Mouse (Mus musculus): ENCODE measurements around the gene Cnih3.

Cnih3 gene

DNA sequence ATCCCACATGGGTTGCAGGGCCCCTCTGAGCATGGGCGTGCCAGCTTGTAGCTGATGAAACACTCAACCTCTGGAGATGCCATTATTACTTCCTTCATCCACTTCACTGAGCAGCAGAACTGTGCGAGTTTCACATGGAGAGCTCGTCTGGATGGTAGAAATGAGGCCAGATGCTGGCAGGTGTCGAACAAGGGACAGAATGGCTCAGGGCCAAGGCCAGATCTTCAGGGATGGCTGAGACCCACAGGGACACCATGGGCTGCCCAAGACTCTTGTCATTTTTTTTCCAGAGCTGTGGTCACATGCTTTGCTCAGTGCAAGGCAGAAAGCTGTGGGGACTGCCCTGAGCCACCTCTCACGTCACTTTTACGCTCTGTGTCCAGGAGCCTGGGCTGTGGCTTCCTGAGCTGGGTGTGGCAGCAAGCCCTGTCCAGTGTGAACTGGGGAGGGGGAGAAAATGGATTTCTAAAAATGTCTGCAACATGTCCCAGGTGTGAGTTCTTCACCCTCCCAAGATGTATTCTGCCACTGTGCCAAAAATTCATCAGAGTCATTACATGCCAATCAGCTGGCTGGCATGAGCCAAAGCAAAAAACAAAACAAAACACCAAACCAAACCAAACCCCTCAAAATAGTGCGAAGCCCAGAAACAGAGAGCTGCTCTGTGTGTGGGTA lies 107.1 kb downstream of the Cnih3 start:
- no peak for DNase-seq

DNA sequence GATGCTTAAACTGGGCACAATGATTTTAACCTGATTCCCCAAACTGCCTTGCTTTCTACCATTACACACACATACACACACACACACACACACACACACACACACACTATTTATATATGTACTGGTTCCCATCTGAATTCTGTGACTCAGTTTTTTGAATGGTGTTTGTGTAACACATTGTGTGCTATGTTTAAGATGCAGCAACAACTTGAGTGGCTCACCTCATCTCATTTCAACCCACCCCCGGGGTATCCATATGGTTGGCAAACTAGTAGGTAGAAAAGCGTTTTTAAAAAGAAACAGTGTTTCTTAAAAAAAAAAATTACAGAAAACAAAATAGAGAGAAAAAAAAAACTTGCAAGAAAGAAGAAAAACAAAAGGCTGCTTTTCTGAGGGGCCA lies 107.9 kb downstream of the Cnih3 start:
- DNase-seq: no peak

DNA sequence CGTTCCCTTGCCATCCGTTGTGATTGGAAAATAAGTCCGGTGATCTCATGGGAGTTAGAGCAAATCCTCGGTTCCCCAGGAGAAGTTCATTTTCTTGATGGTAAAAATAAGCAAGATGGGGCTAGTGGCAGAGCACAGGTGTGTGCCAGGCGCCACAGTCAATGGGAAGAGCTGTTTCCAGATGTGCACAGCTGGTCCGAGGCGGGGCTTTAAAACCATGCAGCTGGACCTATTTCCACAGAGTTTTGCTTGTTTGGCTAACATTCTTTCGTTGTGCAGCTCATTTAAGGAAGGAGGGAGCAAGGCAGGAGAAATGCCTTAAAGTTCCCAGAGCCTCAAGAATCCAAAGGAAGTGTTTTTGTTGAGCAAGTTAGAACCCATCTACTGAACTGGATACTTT lies 109.1 kb downstream of the Cnih3 start:
- DNase-seq: no peak

DNA sequence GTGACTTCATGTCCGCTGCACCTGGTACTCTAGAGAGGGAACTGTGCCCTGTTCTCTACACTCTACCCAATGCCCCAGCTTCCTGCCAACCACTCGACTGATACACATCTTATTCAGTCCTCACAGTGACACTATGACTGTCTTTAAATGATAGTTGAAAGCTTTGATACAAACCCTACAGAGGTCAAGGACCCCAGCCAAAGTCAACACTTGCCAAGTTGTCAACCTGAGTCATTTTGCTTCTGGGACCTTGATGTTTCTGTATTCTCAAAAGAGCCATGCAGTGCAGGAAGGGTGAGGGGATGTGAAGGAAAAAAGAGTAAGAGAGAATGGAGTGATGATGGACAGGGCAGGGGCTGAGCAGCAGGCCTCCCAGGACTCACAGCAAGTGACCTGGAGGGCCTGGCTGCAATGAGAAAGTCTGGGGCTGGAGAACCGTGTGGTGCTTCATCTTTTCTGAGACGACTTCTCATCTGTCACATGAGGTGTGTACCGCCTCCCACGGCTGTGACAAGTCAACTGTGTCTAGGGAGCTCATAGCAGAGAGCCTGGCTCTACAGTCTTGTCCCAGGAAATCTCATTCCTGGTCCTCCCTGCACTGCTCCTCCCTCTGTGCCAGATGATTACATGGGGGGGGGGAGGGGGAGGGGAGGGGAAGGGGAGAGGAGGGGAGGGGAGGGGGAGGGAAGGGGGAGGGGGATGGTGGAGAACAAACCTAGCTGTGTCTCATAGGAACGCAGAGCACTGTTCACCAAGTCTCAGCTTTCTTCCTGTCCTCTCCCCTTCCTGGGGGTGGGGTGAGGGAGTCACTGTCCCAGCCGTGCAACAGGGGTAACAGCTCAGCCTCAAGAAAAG lies 109.8 kb downstream of the Cnih3 start:
- no peak for DNase-seq

DNA sequence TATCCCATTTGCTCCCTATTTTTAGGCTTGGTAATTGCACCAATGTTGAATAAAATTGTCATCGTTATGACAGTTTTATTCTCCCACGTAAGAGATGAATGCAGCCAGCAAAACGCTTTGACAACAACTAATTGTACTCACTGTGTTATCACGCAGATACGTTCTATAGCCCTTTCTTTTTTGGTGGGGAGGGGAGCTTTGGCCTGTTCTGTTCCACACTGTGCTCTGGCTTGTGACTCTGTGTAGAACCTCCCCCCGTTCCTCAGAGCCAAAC lies 110.4 kb downstream of the Cnih3 start:
- DNase-seq: no peak

DNA sequence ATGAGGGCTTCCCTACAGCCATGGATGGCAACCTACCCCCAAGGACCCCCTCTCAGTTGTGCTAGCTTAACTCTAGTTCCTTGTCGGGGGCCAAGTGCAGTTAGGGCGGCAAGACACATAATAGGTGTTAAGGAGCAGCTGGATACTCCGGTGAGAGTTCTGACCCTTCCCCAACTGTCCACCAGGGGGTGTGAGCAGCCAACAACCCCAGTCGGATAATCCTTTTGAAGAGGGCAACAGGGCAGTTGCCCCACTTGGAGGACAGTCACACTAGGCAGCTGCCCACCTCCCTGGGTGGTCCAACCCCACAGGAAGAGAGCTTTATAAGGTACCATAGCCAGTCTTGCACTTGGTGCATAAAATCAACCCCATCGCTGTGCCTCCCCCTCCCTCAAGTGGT lies 112.6 kb downstream of the Cnih3 start:
- no peak for DNase-seq

DNA sequence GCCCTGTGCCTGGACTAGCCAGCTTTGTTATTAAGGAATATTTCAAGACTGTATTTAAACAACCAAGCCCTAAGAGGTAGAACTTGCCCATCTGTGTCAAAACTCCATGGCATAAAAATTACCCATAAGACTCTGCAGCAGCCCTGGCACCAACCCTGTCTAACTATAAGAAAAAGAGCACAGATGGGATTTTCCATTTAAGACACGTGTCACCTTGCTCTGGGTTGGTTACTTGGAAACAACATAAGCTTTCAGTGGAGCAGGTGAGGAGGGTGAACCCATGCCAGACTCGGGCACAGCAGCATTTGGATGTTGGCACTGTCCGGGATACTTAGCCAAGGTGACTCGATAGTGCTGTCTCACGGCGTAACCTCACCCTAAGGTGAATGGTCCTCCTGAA lies 113.6 kb downstream of the Cnih3 start:
- no peak for DNase-seq

DNA sequence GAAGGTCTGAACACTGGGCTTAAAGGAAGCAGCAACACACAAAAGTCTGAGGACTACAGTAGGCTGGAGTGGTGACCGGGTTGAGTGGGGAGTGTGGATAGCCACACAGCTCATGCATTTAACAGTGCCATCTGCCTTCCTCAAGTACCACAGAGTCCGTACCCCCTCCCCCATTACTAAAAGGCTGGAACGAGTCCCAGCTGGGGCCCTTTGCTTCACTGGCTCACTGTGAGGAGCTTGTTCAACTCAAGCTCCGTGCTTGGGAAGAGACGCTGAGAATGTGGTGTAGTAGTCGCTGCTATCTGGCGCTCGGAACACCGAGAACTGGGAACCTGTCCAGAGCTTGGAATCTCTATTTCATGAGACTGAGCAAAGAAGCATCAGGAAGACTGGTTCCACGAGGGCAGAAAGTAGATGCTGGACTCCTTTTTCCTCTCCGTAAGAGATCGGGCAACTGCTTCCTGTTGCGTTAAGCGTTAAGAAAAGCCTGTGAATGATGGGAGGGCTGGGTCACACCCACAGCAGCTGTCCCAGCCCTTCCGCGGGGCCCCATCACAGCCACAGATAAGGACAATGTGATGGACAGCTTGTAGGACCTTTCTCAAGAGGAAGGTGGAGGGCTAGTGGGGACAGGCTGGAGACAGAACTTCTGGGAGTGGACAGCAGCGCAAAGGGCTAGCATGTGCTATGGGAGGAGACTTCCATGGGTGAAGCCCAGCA lies 114.3 kb downstream of the Cnih3 start:
- DNase-seq: no peak

DNA sequence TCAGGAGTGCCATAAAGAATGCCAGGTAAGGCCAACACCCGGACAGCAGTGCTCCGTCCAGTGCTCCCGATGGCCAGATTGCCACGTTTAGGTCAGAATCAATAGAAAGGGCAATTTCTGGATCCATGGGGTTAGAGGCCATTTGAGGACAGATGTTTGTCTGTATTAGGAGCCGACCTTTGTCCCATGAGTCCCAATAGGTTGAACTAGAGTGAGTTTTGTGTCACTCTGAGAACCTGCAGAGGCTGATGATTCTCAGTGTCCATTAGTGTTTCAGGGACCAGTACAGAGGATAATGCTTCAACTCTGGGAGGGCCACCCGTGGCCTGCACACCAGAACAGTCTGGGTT lies 114.9 kb downstream of the Cnih3 start:
- no peak for DNase-seq

DNA sequence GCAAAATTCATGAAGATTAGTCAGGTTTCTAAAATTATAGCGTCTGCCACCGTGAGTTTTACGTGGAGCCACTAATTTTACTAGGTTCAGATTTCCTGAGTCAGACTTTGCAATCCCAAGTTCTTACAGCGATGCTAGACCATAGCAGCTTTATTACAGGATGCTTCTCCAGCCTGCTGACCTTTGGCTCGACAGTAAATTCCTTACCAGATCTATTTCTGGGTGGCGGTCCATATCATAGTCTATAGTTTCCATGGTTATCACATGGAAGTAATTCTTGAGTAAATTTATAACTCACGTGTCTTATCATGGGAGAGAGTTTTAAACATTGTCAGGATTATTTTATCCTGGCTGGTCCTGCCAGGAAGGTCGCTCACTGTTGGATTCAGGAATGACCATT lies 117.0 kb downstream of the Cnih3 start:
- DNase-seq: no peak

DNA sequence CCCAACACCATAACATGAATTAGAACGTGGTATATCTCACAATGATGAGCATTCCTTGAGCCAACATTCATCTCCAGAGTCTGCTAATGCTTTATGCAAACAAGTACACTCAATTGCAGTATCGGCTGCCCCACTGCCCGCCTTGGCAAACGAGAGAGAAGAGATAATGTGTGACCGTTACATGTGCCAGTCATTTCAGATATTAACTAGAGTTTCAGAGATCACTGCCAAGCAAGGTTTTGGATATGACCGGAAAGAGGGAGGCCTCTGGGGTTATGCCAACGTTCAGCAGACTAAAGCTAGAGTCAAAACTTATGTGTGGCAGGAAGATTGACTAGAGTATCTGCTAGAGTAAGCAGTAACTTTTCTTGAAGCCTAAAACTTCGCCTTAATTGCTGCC lies 123.7 kb downstream of the Cnih3 start:
- DNase-seq: no peak

DNA sequence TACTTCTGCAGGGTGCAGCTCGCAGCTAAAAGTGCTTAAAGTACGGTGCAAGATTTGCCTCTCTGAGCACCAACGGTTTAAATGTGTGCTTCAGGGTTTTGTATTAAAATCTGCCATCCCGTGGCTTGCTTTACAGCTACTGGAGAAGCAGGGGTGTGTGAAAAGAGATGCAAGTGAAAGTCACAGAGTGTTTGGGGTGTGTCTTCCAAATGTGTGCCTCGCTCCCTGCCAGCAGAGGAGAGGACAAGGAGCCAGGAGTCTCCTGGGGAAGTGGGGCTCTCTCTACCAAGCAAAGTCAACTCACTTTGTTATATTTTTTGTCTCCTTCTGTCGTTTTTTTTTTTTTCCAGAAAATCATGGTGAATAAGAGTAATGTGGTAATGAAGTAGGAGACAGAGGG lies 124.1 kb downstream of the Cnih3 start:
- no peak for DNase-seq

DNA sequence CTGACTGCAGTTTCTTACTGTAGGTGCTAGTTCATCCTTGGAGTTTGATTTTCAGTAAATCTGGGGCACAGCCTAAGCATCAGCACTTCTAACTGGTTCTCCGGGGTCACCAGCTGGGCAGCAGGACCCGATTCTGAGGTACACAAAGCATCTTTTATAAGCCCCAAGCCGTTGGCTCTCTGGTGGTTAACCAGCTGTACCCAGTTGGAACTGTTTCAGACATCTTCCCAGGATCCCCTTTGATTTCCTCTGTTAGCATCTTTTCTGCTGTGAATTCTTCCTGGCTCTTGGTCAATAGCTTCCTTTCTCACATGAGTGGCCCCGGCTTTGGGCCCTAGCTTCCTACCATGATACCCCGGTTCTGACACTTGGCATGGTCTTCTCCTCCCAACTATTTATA lies 132.3 kb downstream of the Cnih3 start:
- DNase-seq: no peak

DNA sequence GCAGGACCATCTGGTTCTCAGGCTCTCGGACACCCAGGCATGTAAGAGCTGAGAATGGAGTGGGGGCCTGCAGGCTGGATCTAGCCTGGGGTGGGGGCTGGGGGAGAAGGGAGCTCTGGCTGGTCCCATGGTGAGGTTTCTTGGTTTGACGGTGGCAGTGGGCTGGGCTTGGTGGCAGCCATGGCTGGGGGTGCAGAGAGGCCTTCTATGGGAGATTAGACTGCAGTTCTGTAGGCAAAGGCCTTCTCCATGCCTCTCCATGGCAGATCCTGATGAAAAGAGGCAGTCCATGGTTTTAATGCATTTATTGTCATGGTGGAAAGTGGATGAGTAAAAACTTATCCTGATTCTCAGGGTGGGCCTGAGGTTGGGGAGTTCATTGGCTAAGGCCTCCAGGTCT lies 151.0 kb downstream of the Cnih3 start:
- no peak for DNase-seq

DNA sequence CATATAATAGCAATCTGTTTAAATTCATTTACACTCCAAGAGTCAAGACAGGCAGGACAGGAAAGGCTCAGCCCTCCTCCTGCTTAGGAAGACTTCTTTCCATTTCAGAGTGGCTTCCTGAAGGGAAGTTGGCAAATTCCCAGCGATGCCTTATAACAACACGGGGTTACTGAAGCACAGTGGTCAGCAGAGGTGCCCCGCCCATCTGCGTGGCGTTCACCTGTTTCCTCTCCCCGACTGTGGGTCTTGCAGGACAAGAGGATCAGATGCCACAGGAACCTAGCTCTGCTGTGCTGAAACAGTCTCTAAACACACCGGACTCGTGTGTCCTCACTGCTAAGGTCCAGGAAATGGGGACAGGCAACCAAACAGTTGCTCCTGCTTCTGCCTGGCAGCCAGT lies 152.9 kb downstream of the Cnih3 start:
- DNase-seq: no peak

Data from cerebellum, adult 11 months (tissue).